Mouse (Mus musculus) ES-E14 (cell line): ENCODE results near the gene Ptpn7. TPM values are rescaled to one million over a fixed set of nuclear protein-coding genes. Genes with fewer than 3 reads are reported as not detected.

Experiments used
- DNase-seq: peaks from one replicate; pipeline ENCODE4 v3.0.0-alpha.2; 2013; ENCODE audit warnings: low read depth, low spot score
- H3K27ac ChIP-seq: 2 replicates; pipeline ENCODE4 v1.5.1; 2012; ENCODE audit warnings: low read depth, mild to moderate bottlenecking, low read length, moderate library complexity, mixed read lengths; ENCODE audit not compliant: poor library complexity, insufficient read depth, severe bottlenecking
- H3K36me3 ChIP-seq: 2 replicates; pipeline ENCODE4 v1.6.1; 2012; ENCODE audit warnings: mild to moderate bottlenecking, low read length, moderate library complexity, mixed read lengths; ENCODE audit not compliant: control insufficient read depth, poor library complexity, insufficient read depth, severe bottlenecking
- H3K4me1 ChIP-seq, 2 experiments: fragments of 150-350 bp in 1 of 2; sonication (generic) in 1 of 2; 2 replicates each; pipeline ENCODE4 v1.6.1; 2012; ENCODE audit warnings: low read length in 2 of 2, mild to moderate bottlenecking in 1 of 2, mixed read lengths in 1 of 2; ENCODE audit not compliant: control insufficient read depth in 2 of 2, insufficient read depth in 2 of 2, poor library complexity in 1 of 2
- H3K4me3 ChIP-seq, 2 experiments: fragments of 150-350 bp in 1 of 2; sonication (generic) in 1 of 2; 2 replicates each; pipeline ENCODE4 v1.5.1; 2012; ENCODE audit warnings: low read length in 2 of 2, low read depth in 1 of 2, mild to moderate bottlenecking in 1 of 2, mixed read lengths in 1 of 2; ENCODE audit not compliant: insufficient read depth in 1 of 2, poor library complexity in 1 of 2, severe bottlenecking in 1 of 2
- H3K9ac ChIP-seq: 2 replicates; pipeline ENCODE4 v1.6.1; 2012; ENCODE audit warnings: low read depth, mild to moderate bottlenecking, low read length, mixed read lengths; ENCODE audit not compliant: poor library complexity, insufficient read depth, severe bottlenecking
- H3K9me3 ChIP-seq: fragments of 150-350 bp; sonication (generic); 2 replicates; pipeline ENCODE4 v1.6.1; 2012; ENCODE audit warnings: low read depth, mild to moderate bottlenecking, low read length; ENCODE audit not compliant: control insufficient read depth, insufficient read depth
- CHD2 ChIP-seq: IDR thresholded peaks from 2 replicates; pipeline ENCODE4 v1.6.1; 2014; ENCODE audit warnings: mild to moderate bottlenecking, low read depth, low read length, inconsistent platforms
- HCFC1 ChIP-seq: IDR thresholded peaks from 2 replicates; pipeline ENCODE4 v1.6.1; 2012; ENCODE audit warnings: low read length, inconsistent platforms, borderline replicate concordance; ENCODE audit not compliant: insufficient read depth
- MAFK ChIP-seq: IDR thresholded peaks from 2 replicates; pipeline ENCODE4 v1.6.1; 2014; ENCODE audit warnings: mild to moderate bottlenecking, low read depth, low read length, inconsistent platforms; ENCODE audit not compliant: insufficient read depth
- ZC3H11A ChIP-seq: IDR thresholded peaks from 2 replicates; pipeline ENCODE4 v1.6.1; 2012; ENCODE audit warnings: low read depth, mild to moderate bottlenecking, inconsistent platforms, low read length, borderline replicate concordance
- ZNF384 ChIP-seq: IDR thresholded peaks from 2 replicates; pipeline ENCODE4 v1.6.1; 2012; ENCODE audit warnings: low read depth, low read length, inconsistent platforms
- in situ Hi-C, 2 experiments: fragments of 600-800 bp; cut with MboI; formaldehyde crosslinking; loops; one replicate each; pipeline ENCODE4 v1.15.1; 2025; ENCODE audit warnings: low sequenced_read_pairs in 2 of 2, inconsistent platforms in 1 of 2; ENCODE audit not compliant: unreplicated experiment in 2 of 2
- total RNA-seq: library from RNA; depleted of rRNA; stranded (reverse); fragments of 300-350 nt; gene quantifications from 2 replicates; pipeline ENCODE4 v1.2.3, GENCODE M21; 2012

Gene Ptpn7
- total RNA-seq, 1 experiment, result 1.1 TPM

- no peak overlapping the region for H3K27ac ChIP-seq
- H3K4me1 ChIP-seq, result peaks cover 2 to 29% of the 10 kb centered on the region in 2 experiments; a peak in 2 of 4 replicates
- no peak for DNase-seq
- no peak for TF ChIP-seq MAFK
- no peak for TF ChIP-seq CHD2
- no peak for TF ChIP-seq HCFC1
- TF ChIP-seq ZC3H11A, result no peak
- no peak for TF ChIP-seq ZNF384
- in situ Hi-C loops, result no loop called here
- no peaks in the 10 kb centered on the region for H3K36me3 ChIP-seq
- H3K4me3 ChIP-seq, result no peak overlapping the region
- H3K9ac ChIP-seq, result no peak overlapping the region
- no peaks in the 10 kb centered on the region for H3K9me3 ChIP-seq
Measured at GRCm38 (mm10) chr1:135131560-135131959, 940 bp upstream of the Ptpn7 start.

GRCm38 (mm10) chr1:135132893-135133369 lies 431 bp downstream of the Ptpn7 start:
- in situ Hi-C loops, result no loop called here

GRCm38 (mm10) chr1:135133678-135134435 lies 1.4 kb downstream of the Ptpn7 start:
- in situ Hi-C loops, result no loop called here
- Histone ChIP-seq H3K4me1 (peaks cover 0 to 29% of the 10 kb centered on the region in 2 experiments; a peak in 2 of 4 replicates), H3K4me3 (no peak overlapping the region), H3K36me3 (no peaks in the 10 kb centered on the region), H3K9me3 (no peaks in the 10 kb centered on the region), H3K9ac (no peak overlapping the region), H3K27ac (no peak overlapping the region)
- no peak for DNase-seq
- no peak for TF ChIP-seq HCFC1
- no peak for TF ChIP-seq MAFK
- TF ChIP-seq ZNF384, result no peak
- TF ChIP-seq CHD2, result no peak

More at GRCm38 (mm10) chr1:135132893-135133369, 431 bp downstream of the Ptpn7 start:
- TF ChIP-seq ZNF384 (no peak), ZC3H11A (no peak), MAFK (no peak), HCFC1 (no peak), CHD2 (no peak)
- DNase-seq, result no peak
- no peak overlapping the region for H3K9ac ChIP-seq
- peaks cover 2 to 29% of the 10 kb centered on the region in 2 experiments; a peak in 2 of 4 replicates for H3K4me1 ChIP-seq
- no peak overlapping the region for H3K27ac ChIP-seq
- no peaks in the 10 kb centered on the region for H3K36me3 ChIP-seq
- H3K9me3 ChIP-seq, result no peaks in the 10 kb centered on the region
- no peak overlapping the region for H3K4me3 ChIP-seq

- Histone ChIP-seq H3K4me1 (peaks cover 0 to 19% of the 10 kb centered on the region in 2 experiments; a peak in 2 of 4 replicates), H3K27ac (no peak overlapping the region), H3K9me3 (no peaks in the 10 kb centered on the region), H3K9ac (no peak overlapping the region), H3K4me3 (no peak overlapping the region), H3K36me3 (no peaks in the 10 kb centered on the region)
- no peak for TF ChIP-seq HCFC1
- no peak for TF ChIP-seq CHD2
- TF ChIP-seq ZC3H11A, result no peak
- no peak for TF ChIP-seq ZNF384
- TF ChIP-seq MAFK, result no peak
- no peak for DNase-seq
- in situ Hi-C loops, result no loop called here
Measured at GRCm38 (mm10) chr1:135135111-135135787, 2.7 kb downstream of the Ptpn7 start.
